Comparison of ENCODE assay signal across 40 mouse cellular contexts in the genomic region with DNA sequence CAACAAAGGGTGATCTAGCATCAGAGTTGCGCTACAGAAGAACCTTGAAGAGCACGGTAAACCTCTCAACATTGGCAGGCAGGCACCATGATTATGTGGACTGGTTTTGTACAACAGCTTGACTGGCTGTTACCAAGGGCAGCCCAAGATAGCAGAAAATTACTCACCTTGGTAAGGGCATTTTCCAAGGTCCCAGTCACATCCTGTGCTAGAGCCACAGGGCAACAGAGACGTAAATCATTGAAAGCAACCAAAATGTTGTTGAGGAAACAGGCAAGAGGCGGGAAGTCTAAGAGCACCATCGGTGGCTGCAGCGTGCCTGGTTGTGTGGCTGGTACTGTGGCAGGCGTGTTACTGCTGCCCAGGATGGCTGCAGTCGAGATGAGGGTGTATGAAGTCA. TPM values are rescaled to one million over a fixed set of nuclear protein-coding genes. Genes with fewer than 3 reads are reported as not detected.
"Had no signal": no experiment of that assay in that cellular context is flagged by ENCODE, and none has a peak within 500 bp of the region (broad histone marks: within the 10 kb centered on the region; RNA-seq: fewer than 3 reads in every experiment).

No protein-coding gene starts in this region.

- DNase-seq: gastrocnemius, postnatal 14 days; gastrocnemius, postnatal 36 days; heart, adult 18-20 months; heart, postnatal 10 days; heart, postnatal 4 days; kidney, adult 11 months; kidney, adult 2 months; kidney, adult 9 months; kidney, postnatal 14 days; kidney, postnatal 36 days; layer of hippocampus, adult 9-11 months; layer of hippocampus, postnatal 36 days; left cerebral cortex, postnatal 4 days had no signal

- H3K9ac ChIP-seq: heart, embryonic 12.5 days; hindbrain, embryonic 12.5 days; hindbrain, embryonic 14.5 days; kidney, embryonic 15.5 days; limb, embryonic 13.5 days; limb, embryonic 15.5 days; liver, embryonic 12.5 days; liver, embryonic 14.5 days had no signal

- H3K9me3 ChIP-seq: heart, embryonic 10.5 days; heart, embryonic 12.5 days; hindbrain, embryonic 10.5 days; hindbrain, embryonic 12.5 days; kidney, embryonic 15.5 days; limb, embryonic 13.5 days; limb, embryonic 15.5 days; liver, embryonic 12.5 days had no signal

- ATAC-seq: hindbrain, embryonic 16.5 days; intestine, embryonic 16.5 days; liver, embryonic 12.5 days had no signal

- H3K27me3 ChIP-seq: heart, embryonic 12.5 days; hindbrain, embryonic 12.5 days; kidney, embryonic 15.5 days; limb, embryonic 13.5 days; limb, embryonic 15.5 days; liver, embryonic 12.5 days had no signal

- H3K4me3 ChIP-seq: heart, embryonic 10.5 days; heart, embryonic 12.5 days; hindbrain, embryonic 10.5 days; hindbrain, embryonic 12.5 days; kidney, embryonic 15.5 days; limb, embryonic 13.5 days; limb, embryonic 15.5 days; liver, embryonic 12.5 days had no signal

- H3K27ac ChIP-seq: heart, embryonic 10.5 days; hindbrain, embryonic 10.5 days; hindbrain, embryonic 12.5 days; hindbrain, embryonic 14.5 days; kidney, embryonic 15.5 days; kidney, postnatal 0 days; limb, embryonic 13.5 days; limb, embryonic 15.5 days; liver, embryonic 12.5 days; liver, embryonic 14.5 days had no signal

- H3K4me2 ChIP-seq: heart, embryonic 12.5 days; hindbrain, embryonic 12.5 days; hindbrain, embryonic 14.5 days; kidney, embryonic 15.5 days; limb, embryonic 13.5 days; limb, embryonic 15.5 days; liver, embryonic 12.5 days had no signal

RNA-seq across cellular contexts. Expression of a gene that starts 13.4 kb away (rescaled TPM):
- total RNA-seq: gastrocnemius, adult 8-10 months; gastrocnemius, postnatal 14 days; gastrocnemius, postnatal 36 days; heart, adult 18-20 months; heart, adult 8-10 months; heart, postnatal 10 days; heart, postnatal 25 days; heart, postnatal 4 days; layer of hippocampus, adult 18-20 months; layer of hippocampus, adult 8-10 months; layer of hippocampus, postnatal 14 days; layer of hippocampus, postnatal 36 days; left cerebral cortex, adult 18-20 months; left cerebral cortex, adult 8-10 months; left cerebral cortex, postnatal 10 days; left cerebral cortex, postnatal 25 days; left cerebral cortex, postnatal 4 days had no signal
- polyA plus RNA-seq: heart, embryonic 12.5 days; heart, embryonic 14.5 days; heart, embryonic 16.5 days; hindbrain, embryonic 10.5 days; hindbrain, embryonic 12.5 days; hindbrain, embryonic 14.5 days; hindbrain, embryonic 16.5 days; limb, embryonic 11.5 days; limb, embryonic 13.5 days; limb, embryonic 15.5 days; liver, adult 2 months had no signal
